Mouse (Mus musculus) embryo, embryonic 11.5 days (tissue): ENCODE data around the gene Otop3.

Experiments used
- DNase-seq: peaks from one replicate; pipeline ENCODE4 v3.0.0-alpha.2; 2012; ENCODE audit warnings: low read depth, low spot score

Gene Otop3

DNA sequence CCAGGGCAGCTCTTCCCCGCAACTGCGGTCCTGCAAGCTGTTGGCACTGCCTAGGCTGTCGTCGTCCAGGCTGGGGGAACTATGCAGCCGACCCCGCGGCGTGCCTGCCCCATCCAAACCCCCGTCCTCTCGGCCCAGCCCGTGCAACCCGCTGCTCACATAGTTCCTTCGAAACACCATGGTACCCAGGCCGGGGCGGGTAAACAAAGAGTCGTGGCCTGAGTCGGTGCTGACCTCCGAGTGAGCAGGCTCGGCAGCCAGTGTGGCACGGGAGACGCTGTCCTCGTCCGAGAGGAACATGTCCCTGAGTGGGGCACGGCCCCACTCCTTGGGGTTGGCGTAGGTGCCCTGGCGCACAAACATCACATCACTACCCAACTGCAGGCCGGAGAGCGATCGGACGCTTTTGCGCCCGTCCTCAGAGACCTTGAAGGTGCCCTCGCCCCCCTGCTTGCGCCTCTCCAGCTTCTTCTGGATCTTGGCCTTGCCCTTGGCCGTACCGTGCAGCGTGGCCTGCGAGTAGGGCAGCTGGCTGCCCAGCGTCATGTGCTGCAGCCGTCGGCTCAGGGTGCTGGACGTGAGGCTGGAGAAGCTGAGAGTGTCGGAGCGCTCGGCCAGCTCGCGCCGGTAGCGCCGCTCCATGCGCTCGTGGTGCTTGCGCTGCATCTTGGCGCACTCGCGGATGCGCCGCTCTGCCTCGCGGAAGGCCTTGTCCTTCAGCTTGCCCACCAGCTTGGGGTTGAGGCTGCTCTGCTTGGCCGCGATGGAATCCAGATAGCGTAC is 16.1 kb upstream of the Otop3 start:
- DNase-seq = no peak

DNA sequence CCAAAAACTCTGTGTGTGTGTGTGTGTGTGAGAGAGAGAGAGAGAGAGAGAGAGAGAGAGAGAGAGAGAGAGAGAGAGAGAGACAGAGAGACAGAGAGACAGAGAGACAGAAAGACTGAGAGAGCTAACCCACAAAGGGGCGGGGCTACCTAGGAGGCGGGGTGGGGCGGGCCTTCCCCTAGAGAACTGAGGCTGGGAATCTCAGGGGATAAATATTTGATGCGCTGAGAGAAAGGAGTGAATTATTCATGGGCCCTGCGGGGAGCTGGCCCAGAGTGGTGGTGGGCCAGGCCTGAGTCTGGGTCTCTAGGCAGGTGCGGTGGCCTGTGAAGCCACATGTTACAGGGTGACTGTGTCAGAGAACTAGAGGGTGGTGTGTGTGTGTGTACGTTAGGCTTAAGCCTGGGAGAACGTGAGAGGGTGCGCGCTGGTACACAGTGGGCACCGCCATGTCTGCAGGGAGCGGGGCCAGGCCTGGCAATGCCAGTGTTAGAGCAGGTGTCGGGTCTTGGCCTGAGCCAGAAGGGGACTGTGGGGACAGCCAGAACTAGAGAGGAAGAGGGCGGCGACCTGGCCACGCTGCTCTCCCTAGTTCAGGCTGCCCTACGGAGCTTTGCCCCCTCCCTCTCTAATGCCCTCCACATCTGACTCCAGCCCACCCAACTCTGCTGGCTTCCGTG is 14.7 kb upstream of the Otop3 start:
- no peak for DNase-seq

DNA sequence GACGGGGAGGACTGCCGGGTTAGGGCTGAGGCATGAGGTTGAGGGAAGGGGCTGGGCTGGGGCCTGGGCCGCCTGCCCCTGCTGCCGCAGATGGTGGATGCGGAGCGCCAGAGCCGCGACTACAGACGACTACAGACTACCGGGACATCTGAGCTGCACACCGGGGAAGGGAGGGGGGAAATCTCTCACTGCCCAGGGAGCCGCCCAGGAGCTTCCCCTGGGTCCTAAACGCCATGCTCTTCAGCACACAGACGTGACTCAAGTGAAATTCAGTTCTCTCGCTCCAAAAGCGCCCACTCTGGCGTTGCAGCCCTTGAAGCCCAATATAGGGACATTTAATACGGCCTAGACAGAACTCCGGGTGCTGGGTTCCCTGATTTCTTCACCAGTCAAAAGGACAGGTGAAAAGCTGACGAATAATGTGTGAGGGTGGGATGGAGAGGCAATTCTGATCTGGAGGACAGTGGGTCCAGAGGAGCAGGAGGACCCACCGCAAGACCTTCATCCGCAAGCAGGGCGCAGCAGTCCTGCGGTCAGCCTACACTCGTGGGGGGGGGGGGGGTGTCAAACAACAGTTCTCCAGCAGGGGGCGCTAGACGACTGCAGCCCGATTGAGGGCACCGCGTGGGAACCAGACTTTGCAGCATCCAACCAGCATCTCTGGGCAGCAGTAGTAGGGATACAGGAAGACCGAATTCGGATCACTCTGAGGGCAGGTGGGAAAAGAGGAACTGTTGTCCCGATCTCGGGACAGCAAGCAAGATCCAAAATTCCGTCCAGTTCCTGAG is 12.4 kb upstream of the Otop3 start, which contains the start of gene Ush1g:
Ush1g (minus strand) TSS at position 136 of the 788 bp plus-strand sequence.
- DNase-seq = peak; percentile 57

DNA sequence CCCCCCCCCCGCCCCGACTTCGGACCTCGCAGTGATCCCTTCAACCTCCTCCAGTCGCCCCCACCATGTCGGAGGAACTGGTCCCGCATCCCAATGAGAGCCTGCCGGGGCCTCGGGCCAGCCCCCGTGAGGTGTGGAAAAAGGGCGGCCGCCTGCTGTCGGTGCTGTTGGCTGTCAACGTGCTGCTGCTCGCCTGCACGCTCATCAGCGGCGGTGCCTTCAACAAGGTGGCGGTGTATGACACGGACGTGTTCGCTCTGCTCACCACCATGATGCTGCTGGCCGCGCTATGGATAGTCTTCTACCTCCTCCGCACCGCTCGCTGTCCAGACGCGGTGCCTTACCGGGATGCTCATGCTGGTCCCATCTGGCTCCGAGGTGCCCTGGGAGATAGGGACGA is 11.2 kb upstream of the Otop3 start:
- no peak for DNase-seq

DNA sequence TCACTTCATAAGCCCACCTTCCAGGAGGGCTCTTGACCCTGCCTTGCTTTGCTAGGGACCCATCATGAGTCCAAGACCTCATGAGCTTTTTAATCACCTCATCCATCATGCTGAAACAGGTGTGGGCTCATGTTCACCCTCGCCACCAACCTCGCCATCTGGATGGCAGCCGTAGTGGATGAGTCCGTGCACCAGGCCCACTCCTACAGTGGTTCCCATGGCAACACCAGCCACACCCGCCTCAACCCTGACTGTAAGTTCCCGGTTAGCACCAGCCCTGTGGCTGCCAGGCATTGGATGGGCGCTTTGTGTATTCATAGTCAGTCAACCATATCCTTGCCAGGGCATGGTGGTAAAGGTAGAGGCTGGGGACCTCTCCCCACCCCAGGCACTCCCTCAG is 7.8 kb upstream of the Otop3 start:
- no peak for DNase-seq

DNA sequence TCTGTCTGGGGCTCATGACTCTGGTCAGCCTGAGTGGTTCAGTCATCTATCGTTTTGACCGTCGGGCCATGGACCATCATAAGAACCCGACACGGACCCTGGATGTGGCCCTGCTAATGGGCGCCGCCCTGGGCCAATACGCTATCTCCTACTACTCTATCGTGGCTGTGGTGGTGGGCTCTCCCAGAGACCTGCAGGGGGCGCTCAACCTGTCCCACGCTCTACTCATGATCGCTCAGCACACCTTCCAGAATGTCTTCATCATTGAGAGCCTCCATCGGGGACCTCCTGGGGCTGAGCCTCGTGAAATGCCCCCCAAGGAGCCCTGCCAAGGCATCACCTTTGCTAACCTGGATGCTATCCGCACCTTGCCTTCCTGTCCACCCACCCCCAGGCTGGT is 5.2 kb upstream of the Otop3 start:
- no peak for DNase-seq

DNA sequence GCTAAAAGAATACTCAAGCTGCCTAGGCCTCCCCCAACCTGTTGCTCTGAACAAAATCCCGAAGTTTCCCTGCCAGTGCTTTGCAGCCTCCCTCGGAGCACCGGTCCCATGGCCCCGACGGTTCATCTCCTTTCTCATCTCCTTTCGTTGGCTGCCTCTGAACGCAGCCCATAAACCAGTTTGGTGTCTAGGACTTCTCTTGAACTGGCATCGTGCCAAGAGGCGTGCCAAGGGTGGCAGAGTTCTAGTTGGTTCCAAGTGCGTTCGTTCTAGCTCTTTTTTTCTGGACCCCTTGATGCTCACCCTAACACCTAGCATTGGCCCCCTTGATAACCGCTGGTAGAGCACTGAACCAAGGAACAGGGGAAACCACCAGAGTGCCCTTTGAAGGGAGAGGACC is 692 bp downstream of the Otop3 start:
- no peak for DNase-seq

DNA sequence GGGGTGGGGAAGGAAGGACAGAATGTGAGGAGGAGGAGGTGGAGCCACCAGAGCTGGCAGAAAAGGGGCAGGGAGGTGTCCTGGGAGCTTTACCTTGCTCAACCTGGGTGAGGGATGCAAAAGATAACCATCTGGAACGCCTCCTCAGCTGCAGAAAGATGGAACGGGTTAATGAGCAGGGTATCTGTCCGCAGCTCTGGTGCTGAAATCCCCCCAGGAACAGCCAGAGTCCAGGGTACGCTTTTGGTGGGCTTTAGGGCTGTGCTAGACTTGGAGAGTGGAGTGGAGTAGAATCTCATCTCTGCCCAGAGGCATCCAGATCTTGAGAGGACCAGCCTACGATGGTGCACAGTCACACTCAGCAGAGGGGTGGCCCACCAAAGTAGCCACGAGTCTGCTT is 1.6 kb downstream of the Otop3 start:
- no peak for DNase-seq

DNA sequence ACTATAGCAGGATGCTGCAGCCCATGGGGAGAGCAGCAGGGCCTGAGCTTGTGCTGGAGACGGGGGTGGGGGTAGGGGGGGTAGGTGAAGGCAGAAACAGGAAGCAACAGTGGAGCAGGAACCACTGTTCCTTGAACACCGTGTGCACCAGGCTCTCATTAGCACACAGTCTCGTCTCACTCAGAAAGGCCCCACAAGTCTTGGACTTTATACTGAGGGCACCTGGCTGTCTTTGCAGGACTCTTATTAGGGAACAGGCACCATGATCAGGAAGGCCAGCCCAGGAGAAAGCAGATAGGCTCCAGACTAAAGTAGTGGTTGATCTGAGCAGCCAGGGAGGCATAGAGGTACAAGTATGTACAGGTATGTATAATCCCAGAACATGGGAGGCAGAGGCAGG is 2.8 kb downstream of the Otop3 start:
- no peak for DNase-seq

DNA sequence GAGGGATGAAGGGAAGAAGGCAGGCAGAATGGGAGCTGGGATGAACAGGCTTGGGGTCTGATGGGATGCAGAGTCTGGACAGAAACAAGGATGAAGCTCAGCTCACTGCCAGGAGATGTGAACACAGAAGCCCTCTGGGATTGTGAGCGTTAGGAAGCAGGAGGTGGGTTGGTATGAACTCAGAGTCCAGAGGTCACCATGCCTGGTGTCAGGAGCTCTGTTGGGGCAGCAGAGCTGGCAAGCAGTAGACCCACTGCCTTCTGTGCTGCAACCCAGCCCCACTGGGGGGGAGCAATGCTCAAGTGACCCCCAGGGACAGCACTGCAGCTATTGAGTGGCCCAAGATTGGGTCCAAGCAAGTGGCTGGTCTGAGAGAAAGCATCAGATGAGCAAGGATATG is 3.3 kb downstream of the Otop3 start:
- no peak for DNase-seq

DNA sequence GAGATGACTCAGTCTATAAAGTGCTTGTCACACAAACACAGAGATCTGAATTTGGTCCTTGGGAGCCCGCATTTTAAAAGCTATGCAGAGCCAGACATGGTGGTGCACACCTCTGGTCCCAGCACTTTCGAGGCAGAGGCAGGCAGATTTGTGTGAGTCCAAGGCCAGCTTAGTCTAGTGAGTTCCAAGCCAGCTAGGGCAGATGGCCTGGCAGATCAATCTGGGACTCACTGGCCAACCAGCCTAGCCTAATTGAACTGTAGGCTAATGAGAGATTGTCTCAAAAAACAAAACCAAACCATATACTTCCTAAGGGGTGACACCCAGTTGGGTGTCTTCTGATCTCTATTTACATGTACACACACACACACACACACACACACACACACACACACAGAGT is 6.7 kb downstream of the Otop3 start:
- no peak for DNase-seq

DNA sequence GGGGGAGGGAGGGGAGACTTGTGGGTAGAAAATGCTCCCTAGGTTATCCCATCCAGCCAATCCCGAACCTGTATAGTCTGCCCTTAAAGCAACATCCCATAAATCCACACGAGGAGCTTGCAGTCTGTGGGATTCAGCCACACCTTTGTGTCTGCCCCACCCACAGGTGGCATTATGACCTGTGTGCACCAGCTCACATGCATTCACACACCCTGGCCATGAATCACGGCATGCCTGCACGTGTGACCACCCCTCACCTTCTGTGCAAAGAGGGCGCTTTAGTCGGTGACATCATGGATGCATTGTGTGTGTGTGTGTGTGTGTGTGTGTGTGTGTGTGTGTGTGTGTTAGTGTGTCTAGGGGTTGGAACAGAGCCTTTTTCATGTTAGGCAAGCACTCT is 7.3 kb downstream of the Otop3 start:
- no peak for DNase-seq

DNA sequence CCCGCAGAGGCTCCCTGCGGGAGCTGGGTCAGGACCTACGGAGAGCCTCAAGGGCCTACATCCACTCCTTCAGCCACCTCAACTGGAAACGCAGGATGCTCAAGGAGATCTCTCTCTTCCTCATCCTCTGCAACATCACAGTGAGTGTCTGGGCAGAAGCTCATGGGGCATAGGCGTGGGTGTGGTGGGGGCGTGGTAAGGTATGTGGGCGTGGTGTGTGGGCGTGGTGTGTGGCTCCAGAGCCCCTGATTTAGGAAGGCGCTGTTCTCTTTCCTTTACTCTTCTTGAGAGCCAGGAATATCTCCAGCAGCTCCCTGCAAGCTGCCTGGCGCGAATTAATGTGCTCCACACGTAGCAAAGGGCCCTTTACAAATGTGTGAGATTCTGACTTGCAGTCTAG is 10.4 kb downstream of the Otop3 start:
- DNase-seq = no peak

DNA sequence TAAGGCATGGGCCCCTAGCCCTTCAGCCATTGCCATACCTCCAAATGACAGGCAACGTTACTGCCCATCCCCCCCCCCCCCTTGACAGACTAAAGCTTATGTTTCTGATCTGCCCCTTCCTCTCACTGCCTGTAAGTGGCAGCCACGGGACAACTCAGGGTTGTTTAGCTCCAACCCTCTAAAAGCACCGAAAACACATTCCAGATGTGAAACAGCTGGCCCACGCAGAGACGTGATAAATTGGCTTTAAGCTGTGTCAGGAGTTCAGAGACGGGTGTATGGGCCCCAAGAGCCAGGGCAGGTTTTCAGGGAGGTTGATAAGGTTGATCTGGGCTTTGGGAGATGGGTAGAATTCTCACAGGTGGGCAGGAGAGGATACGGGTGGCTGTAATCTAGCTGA is 11.0 kb downstream of the Otop3 start:
- DNase-seq = peak; percentile 59

DNA sequence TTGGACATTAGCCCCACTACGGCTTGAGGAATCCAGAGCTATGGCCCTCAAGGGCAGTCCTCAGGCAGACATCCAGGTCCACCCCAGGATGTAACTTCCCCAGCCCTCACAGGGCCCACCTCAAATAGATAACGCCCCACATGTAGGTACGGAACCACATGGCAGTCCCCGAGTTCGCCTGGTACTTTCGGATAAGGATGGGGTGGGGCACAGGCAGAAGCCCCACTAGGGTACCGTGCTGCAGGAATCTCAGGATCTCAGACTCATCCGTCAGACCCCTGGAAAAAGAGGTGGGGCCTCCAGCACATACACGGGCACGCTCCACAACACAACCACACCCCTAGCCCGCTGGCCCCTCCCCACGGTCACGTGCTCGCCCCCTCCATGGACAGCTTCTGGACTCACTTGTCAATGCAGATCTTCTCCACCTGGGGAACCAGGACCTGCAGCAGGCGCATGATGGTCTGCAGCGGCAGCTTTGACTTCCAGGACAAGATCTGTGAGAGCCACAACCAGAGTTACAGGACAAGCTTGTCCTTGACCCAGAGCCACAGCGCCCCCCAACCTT is 14.2 kb downstream of the Otop3 start:
- no peak for DNase-seq

DNA sequence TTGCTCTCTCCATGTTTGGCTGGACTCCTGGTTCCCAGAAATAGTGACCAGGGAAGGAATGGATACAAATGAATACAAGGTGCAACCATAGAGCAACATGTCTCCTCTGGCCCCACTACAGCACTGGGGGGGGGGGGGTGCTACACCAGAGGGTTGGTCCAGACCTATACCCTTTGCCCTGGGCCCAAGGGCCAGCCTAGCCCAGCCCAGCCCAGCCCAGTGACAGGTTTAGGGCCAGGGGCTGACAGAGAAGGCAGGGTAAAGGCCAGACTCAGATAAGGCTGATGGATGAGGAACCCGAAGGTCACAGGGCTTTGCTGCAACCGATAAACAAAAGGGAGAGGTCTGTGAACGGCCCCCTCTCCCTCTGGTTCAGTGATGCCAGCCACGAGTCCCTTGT is 15.4 kb downstream of the Otop3 start:
- DNase-seq = no peak

DNA sequence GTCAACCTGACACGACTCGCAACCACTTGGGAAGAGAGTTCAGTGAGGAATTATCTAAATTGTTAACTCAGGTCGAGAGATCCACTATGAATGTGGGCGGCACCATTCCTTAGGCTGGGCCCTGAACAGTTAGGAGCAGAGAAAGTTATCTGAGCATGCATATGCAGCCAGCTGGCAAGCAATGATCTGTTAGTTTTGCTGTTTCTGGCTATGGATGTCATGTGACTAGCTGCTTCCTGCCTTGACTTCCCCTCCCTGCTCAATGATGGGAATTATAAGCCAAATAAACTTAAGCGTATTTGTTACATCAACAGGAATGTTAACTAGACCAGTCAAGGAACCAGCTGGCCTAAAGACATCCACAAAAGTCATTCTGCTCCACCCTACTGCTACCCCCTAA is 18.8 kb downstream of the Otop3 start:
- no peak for DNase-seq

DNA sequence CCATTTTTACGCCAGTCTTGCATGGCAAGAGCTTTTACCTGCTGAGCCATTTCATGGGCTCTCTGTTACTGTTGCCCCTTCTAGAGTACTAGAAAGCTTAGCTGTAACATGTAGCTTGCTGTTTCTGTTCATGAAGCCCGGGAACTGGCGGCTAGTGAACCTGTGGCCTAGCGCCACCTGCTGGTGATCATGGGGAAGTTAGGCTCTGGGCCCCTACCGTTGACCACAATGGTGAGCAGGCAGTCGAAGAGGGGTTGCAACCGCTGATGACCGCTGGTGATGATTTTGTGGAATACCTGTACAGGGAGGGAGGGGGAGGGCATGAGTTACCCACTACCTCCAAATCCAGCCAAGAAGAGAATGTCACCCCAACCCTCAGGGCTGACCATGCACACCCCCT is 19.7 kb downstream of the Otop3 start:
- peak; percentile 73 for DNase-seq

DNA sequence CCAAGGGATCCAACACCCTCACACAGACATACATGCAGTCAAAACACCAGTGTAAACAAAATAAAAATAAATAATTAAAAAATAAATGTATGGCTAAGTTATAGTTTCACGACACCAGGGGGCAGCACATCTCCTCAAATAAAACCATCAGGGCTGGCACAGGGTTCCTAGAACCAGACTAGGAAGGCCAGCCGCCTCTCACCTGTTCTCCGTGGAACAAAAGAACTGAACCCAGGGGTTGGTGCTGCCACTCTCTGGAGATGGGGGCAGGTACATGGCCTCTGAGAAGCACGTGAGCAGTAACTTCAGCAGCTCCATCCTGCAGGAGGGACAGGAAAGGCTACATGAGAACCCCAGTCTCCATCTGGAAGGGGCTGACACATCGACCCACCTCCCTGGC is 23.9 kb downstream of the Otop3 start:
- peak; percentile 54 for DNase-seq

DNA sequence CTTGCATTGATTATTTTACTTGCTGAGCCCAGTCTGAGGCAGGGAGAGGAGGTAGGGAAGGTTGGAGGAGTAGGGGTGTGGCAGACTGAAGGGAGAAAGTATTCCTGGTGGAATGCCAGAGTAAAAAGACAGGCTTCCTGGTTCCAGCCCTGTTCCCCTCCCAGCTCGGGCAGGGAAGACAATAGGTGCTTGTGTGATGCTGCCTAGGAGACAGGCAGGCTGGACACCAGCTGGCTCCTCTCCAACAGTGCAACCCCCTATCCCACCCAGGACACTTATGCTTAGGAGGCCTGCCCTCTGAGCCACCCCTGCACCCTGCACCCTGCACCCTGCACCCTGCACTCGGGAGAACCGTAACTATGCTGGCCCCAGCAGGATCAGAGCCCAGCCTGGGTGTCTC is 24.8 kb downstream of the Otop3 start:
- DNase-seq = no peak

DNA sequence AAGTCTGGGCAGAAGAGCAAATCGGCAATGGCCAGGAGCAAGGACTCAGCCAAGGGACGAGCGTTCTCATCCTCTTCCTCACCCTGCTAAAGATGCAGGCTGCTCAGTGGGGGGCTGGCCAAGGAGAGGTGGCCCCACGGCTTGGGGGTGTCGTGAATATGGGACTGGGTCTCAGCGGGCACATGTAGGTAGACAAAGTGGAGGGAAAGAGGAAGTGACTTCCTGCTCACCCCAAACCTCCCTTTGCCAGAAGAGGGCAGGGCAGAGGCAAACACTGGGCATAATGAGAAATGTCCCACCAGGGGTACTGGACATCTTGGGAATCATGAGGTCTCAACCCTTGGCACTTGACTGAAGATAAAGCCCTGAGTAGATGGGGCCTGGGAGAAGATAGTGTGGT is 25.2 kb downstream of the Otop3 start:
- no peak for DNase-seq

DNA sequence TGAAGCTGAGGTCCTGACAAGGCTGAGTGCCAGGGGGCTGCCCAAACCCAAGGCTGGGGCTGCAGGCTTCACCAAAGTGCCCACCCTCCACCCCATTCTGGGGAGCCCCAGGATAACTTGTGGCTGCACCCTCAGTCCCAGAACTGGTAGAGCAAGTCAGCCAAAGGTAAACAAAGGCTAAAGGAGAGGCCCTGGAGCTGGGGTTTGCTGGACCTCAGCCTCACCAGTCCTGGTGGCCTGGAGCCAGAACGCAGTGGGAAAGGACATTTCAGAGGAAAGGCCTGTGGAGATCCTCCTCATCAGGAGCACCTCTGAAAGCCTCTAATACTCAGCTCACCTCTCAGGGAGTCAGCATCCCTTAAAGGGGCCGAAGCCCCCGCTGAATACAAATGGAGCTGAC is 29.6 kb downstream of the Otop3 start:
- no peak for DNase-seq
